Mouse (Mus musculus): ENCODE measurements around the gene Ppp1r37.

DNA sequence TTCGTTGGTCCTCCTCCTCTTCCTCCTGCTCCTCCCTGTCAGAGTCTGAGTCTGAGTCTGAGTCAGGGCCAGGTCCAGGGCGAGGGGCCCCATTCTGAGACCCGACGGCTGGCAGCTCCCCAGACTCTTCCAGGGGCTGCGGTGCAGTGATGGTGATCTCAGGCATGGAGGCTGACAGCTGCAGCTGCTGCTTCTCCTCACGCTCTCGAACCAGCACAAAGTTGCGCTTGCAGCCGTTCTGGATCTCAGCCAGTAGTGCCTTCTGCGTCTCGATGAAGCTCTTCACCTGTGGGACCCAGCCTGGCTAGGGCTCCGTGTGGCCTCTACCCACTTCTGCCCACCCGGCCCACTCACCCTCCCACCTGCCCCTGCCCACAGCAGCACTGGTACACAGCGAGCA lies 30.6 kb downstream of the Ppp1r37 start:
- TF ChIP-seq CTCF (IDR thresholded peaks at IDR 0.05; ENCODE audit: insufficient read depth, low read length) (no peak), POLR2A (IDR thresholded peaks at IDR 0.05; ENCODE audit: borderline replicate concordance, extremely low read depth, low read depth, low read length) (no peak)

Data from lung, adult 2 months (tissue).